ENCODE assay signal across 20 mouse cellular contexts in genomic region chr12:111420946-111421709, GRCm38 (mm10). TPM values are rescaled to one million over a fixed set of nuclear protein-coding genes. Genes with fewer than 3 reads are reported as not detected.
DNase-seq lines count a peak whose midpoint lies in the region; ATAC-seq lines count a peak whose summit lies in the region.
"Had no signal": no experiment of that assay in that cellular context is flagged by ENCODE, and none has a peak within 500 bp of the region (broad histone marks: within the 10 kb centered on the region; RNA-seq: fewer than 3 reads in every experiment).

No protein-coding gene starts in this region.

- ATAC-seq in limb, embryonic 15.5 days (ENCODE audit: insufficient number of reproducible peaks, low FRiP score, low TSS enrichment, low read depth) = 0 out of 2 replicates have a peak, but pooled peaks have one; percentile 11
- ATAC-seq in liver, embryonic 13.5 days (ENCODE audit: low read depth) = peak; percentile 46
- ATAC-seq: inflammation-experienced regulatory T-cells, adult 6 months had no signal

- peak overlapping the region; percentile 23; the same call in 1 of the 2 replicates for H3K4me3 ChIP-seq in heart, embryonic 10.5 days
- H3K4me3 ChIP-seq in limb, embryonic 15.5 days = no peak overlapping the region
- H3K4me3 ChIP-seq in limb, embryonic 10.5 days = no peak overlapping the region
- H3K4me3 ChIP-seq in liver, embryonic 13.5 days (replicated peaks) = peak overlapping the region; percentile 23; the same call in 1 of the 2 replicates
- H3K4me3 ChIP-seq: forebrain, embryonic 12.5 days had no signal

- peak overlapping the region; percentile 59 for H3K27ac ChIP-seq in heart, embryonic 10.5 days
- H3K27ac ChIP-seq in limb, embryonic 15.5 days = no peak overlapping the region
- no peak overlapping the region for H3K27ac ChIP-seq in limb, embryonic 10.5 days
- H3K27ac ChIP-seq in liver, embryonic 13.5 days = peak overlapping the region; percentile 69
- H3K27ac ChIP-seq: forebrain, embryonic 12.5 days had no signal

- peaks cover 84% of the 10 kb centered on the region for H3K27me3 ChIP-seq in heart, embryonic 10.5 days (ENCODE audit: insufficient read depth, poor library complexity, severe bottlenecking)
- H3K27me3 ChIP-seq in limb, embryonic 15.5 days = peaks cover 69% of the 10 kb centered on the region
- peaks cover 100% of the 10 kb centered on the region for H3K27me3 ChIP-seq in limb, embryonic 10.5 days (ENCODE audit: low read depth, poor library complexity, severe bottlenecking)
- H3K27me3 ChIP-seq in liver, embryonic 13.5 days = peaks cover 88% of the 10 kb centered on the region

- no peak for DNase-seq in heart, embryonic 10.5 days (ENCODE audit: low spot score)
- DNase-seq in heart, adult 9 months (ENCODE audit: low spot score in 2 of 2) = no peak
- DNase-seq in limb, embryonic 10.5 days (ENCODE audit: low spot score) = no peak
- DNase-seq in 416B (ENCODE audit: low read depth) = peak; percentile 52
- DNase-seq in liver, embryonic 13.5 days = no peak
- no peak for DNase-seq in c-Kit-positive CD71-positive TER-119-positive erythroid progenitor cells, embryonic 14.5 days (ENCODE audit: low spot score)
- no peak for DNase-seq in layer of hippocampus, postnatal 10 days (ENCODE audit: low spot score in 2 of 2)
- DNase-seq: adrenal gland, postnatal 14 days; cerebellum, postnatal 10 days; kidney, postnatal 36 days; layer of hippocampus, postnatal 36 days; left cerebral cortex, postnatal 4 days had no signal

- no peaks in the 10 kb centered on the region for H3K36me3 ChIP-seq in heart, embryonic 10.5 days
- no peaks in the 10 kb centered on the region for H3K36me3 ChIP-seq in limb, embryonic 15.5 days
- H3K36me3 ChIP-seq in limb, embryonic 10.5 days = no peaks in the 10 kb centered on the region
- 0 out of 2 replicates have a peak, but pooled peaks cover 3% of the 10 kb centered on the region for H3K36me3 ChIP-seq in liver, embryonic 13.5 days
- H3K36me3 ChIP-seq: forebrain, embryonic 12.5 days had no signal

- H3K4me1 ChIP-seq in heart, embryonic 10.5 days = peaks cover 63% of the 10 kb centered on the region
- peaks cover 42% of the 10 kb centered on the region for H3K4me1 ChIP-seq in limb, embryonic 15.5 days
- peaks cover 36% of the 10 kb centered on the region for H3K4me1 ChIP-seq in limb, embryonic 10.5 days
- H3K4me1 ChIP-seq in liver, embryonic 13.5 days (replicated peaks) = peaks cover 79% of the 10 kb centered on the region

- no peak overlapping the region for H3K4me2 ChIP-seq in limb, embryonic 15.5 days
- H3K4me2 ChIP-seq in liver, embryonic 13.5 days = peak overlapping the region; percentile 51
- H3K4me2 ChIP-seq: forebrain, embryonic 12.5 days had no signal

- WGBS in heart, embryonic 10.5 days = 26% methylated on average over 7 of the region's 7 CpGs
- 40% methylated on average over 7 of the region's 7 CpGs for WGBS in limb, embryonic 15.5 days
- WGBS in limb, embryonic 10.5 days = 58% methylated on average over 7 of the region's 7 CpGs
- WGBS in liver, embryonic 13.5 days (ENCODE audit: insufficient replicate concordance) = 16% methylated on average over 7 of the region's 7 CpGs

- H3K9me3 ChIP-seq in heart, embryonic 10.5 days = no peaks in the 10 kb centered on the region
- no peaks in the 10 kb centered on the region for H3K9me3 ChIP-seq in limb, embryonic 15.5 days
- no peaks in the 10 kb centered on the region for H3K9me3 ChIP-seq in limb, embryonic 10.5 days (replicated peaks)
- H3K9me3 ChIP-seq in liver, embryonic 13.5 days (replicated peaks) = no peaks in the 10 kb centered on the region
- H3K9me3 ChIP-seq: forebrain, embryonic 12.5 days had no signal

- H3K9ac ChIP-seq in limb, embryonic 15.5 days = no peak overlapping the region
- peak overlapping the region; percentile 43; the same call in 1 of the 2 replicates for H3K9ac ChIP-seq in liver, embryonic 13.5 days
- H3K9ac ChIP-seq: forebrain, embryonic 12.5 days had no signal

RNA-seq across cellular contexts. Expression of gene Exoc3l4, which starts 4.3 kb away (rescaled TPM):
- 14.5 and 14.6 TPM in 2 replicates for polyA plus RNA-seq in heart, embryonic 10.5 days (2016; fragmentation: Nextera tagmentation; extraction: Ambion mirVana)
- polyA plus RNA-seq in limb, embryonic 15.5 days (2015; fragmentation: Nextera tagmentation; extraction: Ambion mirVana) = 6.4 and 9.9 TPM in 2 replicates
- polyA plus RNA-seq in limb, embryonic 10.5 days (2016; fragmentation: Nextera tagmentation; extraction: Ambion mirVana) = 5.1 and 6.5 TPM in 2 replicates
- 15.5 and 18.6 TPM in 2 replicates for polyA plus RNA-seq in liver, embryonic 13.5 days (2015; fragmentation: Nextera tagmentation; extraction: Ambion mirVana)
- total RNA-seq in layer of hippocampus, postnatal 10 days (2021) = 1 to 10 TPM in 1 of 2 experiments, under 1 TPM in 1; 0.41 to 1.1 TPM
- total RNA-seq: megakaryocyte-erythroid progenitor cell, adult 5-6 weeks; neutrophil, adult 5-6 weeks had no signal
- polyA plus RNA-seq: inflammation-experienced regulatory T-cells, adult 6 months had no signal

RNA-seq across cellular contexts. Expression of gene Lbhd2, which starts 14.5 kb away (rescaled TPM):
- 0.21 and 0.30 TPM in 2 replicates for polyA plus RNA-seq in heart, embryonic 10.5 days (2016; fragmentation: Nextera tagmentation; extraction: Ambion mirVana)
- 12.4 and 13.2 TPM in 2 replicates for polyA plus RNA-seq in limb, embryonic 15.5 days (2015; fragmentation: Nextera tagmentation; extraction: Ambion mirVana)
- not detected in 2 replicates for polyA plus RNA-seq in limb, embryonic 10.5 days (2016; fragmentation: Nextera tagmentation; extraction: Ambion mirVana)
- polyA plus RNA-seq in liver, embryonic 13.5 days (2015; fragmentation: Nextera tagmentation; extraction: Ambion mirVana) = not detected in 2 replicates
- total RNA-seq in layer of hippocampus, postnatal 10 days (2021) = 1 to 10 TPM in 1 of 2 experiments, under 1 TPM in 1; 0.96 to 1.3 TPM
- total RNA-seq: heart, postnatal 10 days; megakaryocyte-erythroid progenitor cell, adult 5-6 weeks; neutrophil, adult 5-6 weeks had no signal
- polyA plus RNA-seq: C2C12; embryonic facial prominence, embryonic 11.5 days had no signal

RNA-seq across cellular contexts. Expression of gene Tnfaip2, which starts 21.1 kb away (rescaled TPM):
- polyA plus RNA-seq in heart, embryonic 10.5 days (2016; fragmentation: Nextera tagmentation; extraction: Ambion mirVana) = 12.1 and 12.8 TPM in 2 replicates
- 8.3 and 8.4 TPM in 2 replicates for polyA plus RNA-seq in limb, embryonic 15.5 days (2015; fragmentation: Nextera tagmentation; extraction: Ambion mirVana)
- polyA plus RNA-seq in limb, embryonic 10.5 days (2016; fragmentation: Nextera tagmentation; extraction: Ambion mirVana) = 4.3 and 6.0 TPM in 2 replicates
- polyA plus RNA-seq in liver, embryonic 13.5 days (2015; fragmentation: Nextera tagmentation; extraction: Ambion mirVana) = 92.1 and 96.6 TPM in 2 replicates
- total RNA-seq in layer of hippocampus, postnatal 10 days (2021) = under 1 TPM; 0.62 to 0.71 TPM
- polyA plus RNA-seq: inflammation-experienced regulatory T-cells, adult 6 months had no signal

RNA-seq across cellular contexts. Expression of gene Cdc42bpb, which starts 43.6 kb away (rescaled TPM):
- polyA plus RNA-seq in heart, embryonic 10.5 days (2016; fragmentation: Nextera tagmentation; extraction: Ambion mirVana) = 27.8 and 33.1 TPM in 2 replicates
- 26.4 and 33.5 TPM in 2 replicates for polyA plus RNA-seq in limb, embryonic 15.5 days (2015; fragmentation: Nextera tagmentation; extraction: Ambion mirVana)
- polyA plus RNA-seq in limb, embryonic 10.5 days (2016; fragmentation: Nextera tagmentation; extraction: Ambion mirVana) = 30.4 and 32.0 TPM in 2 replicates
- polyA plus RNA-seq in liver, embryonic 13.5 days (2015; fragmentation: Nextera tagmentation; extraction: Ambion mirVana) = 5.9 and 6.7 TPM in 2 replicates
- 100 to 1,000 TPM; 138 to 143 TPM for total RNA-seq in layer of hippocampus, postnatal 10 days (2021)

Comparison
In these comparisons a context has a peak if more than half of its experiments do, and no peak if none do; other contexts are left out.
1. RNA of gene Lbhd2, which starts 14.5 kb away (polyA plus RNA-seq): 12.4 to 13.2 TPM in limb, embryonic 15.5 days; 0.21 to 0.30 TPM in heart, embryonic 10.5 days, not detected in limb, embryonic 10.5 days and not detected in liver, embryonic 13.5 days; every median in the first group is over 10 times any median in the second.
2. H3K27ac ChIP-seq: peak in heart, embryonic 10.5 days (single experiment) and liver, embryonic 13.5 days (single experiment); none in limb, embryonic 15.5 days (single experiment) and limb, embryonic 10.5 days (single experiment).
3. H3K4me3 ChIP-seq: peak in heart, embryonic 10.5 days (single experiment) and liver, embryonic 13.5 days (single experiment); none in limb, embryonic 15.5 days (single experiment) and limb, embryonic 10.5 days (single experiment).